Mouse (Mus musculus): ENCODE results near the gene Fam240a. TPM values are rescaled to one million over a fixed set of nuclear protein-coding genes. Genes with fewer than 3 reads are reported as not detected.
A peak's percentile ranks its signal among the peaks of the same experiment; 100 is the strongest.

Fam240a gene
- polyA plus RNA-seq, 1 experiment = not detected

DNA sequence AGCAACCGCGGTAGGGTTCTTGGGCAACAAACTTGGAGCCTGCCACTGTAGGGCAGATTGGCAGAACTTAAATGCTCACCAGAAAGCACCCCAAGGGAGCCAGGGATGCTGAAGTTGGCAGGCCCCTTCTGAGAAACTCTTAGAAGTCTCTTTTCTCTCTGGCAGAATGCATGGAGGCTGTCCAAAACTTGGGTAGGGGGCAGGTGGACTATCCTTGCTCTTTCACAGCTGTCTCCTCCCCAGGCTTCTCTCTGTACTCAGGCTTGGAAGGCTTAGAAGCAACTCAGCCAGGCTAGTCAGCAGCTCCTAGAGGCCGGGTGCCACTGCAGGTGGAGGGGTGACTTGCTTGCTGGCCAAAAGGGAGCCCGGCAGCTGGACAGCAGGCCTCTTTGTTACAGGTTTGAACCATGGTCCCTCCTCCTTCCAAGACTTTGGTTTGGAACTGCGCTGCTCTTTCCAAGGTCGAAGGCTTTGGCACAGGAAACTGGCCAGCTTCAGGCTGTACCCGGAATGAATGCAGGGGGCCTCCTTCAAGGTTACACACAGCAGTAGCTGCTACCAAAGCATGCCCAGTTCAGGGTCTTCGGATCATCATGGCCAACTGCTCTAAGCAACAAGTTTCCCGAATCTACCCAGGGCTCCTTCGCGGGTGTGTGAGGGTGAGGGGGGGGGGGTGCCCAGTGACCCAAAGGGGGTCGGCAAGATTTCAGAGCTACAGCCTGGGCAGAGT lies 37.3 kb downstream of the Fam240a start, which contains the start of gene Als2cl:
Als2cl (plus strand) TSS at position 680 of the 730 bp plus-strand sequence.
- no peak for TF ChIP-seq E2F4 (IDR thresholded peaks at IDR 0.05; ENCODE audit: insufficient read depth)
- TF ChIP-seq MYOG (IDR thresholded peaks at IDR 0.05; ENCODE audit: control insufficient read depth in 1 of 3, insufficient read depth in 1 of 3, insufficient read length in 2 of 3, low read depth in 2 of 3) = no peak
- no peak for TF ChIP-seq POLR2A (IDR thresholded peaks at IDR 0.05; ENCODE audit: insufficient read length, low read depth)
- no peak for TF ChIP-seq SRF (IDR thresholded peaks at IDR 0.05; ENCODE audit: control insufficient read depth, insufficient read length, low read depth)
- TF ChIP-seq TCF12 (IDR thresholded peaks at IDR 0.05; ENCODE audit: insufficient read depth, poor library complexity, severe bottlenecking) = no peak
- no peak for TF ChIP-seq MAX (IDR thresholded peaks at IDR 0.05; ENCODE audit: low read depth)
- TF ChIP-seq POLR2AphosphoS2 (IDR thresholded peaks at IDR 0.05; ENCODE audit: insufficient read length, low read depth) = no peak
- no peak for TF ChIP-seq MYOD1 (IDR thresholded peaks at IDR 0.05; ENCODE audit: control insufficient read depth in 1 of 3, insufficient read length in 2 of 3, low read depth in 2 of 3)
- TF ChIP-seq CEBPB (IDR thresholded peaks at IDR 0.05; ENCODE audit: insufficient read depth, poor library complexity, severe bottlenecking) = no peak
- TF ChIP-seq TCF3 (IDR thresholded peaks at IDR 0.05; ENCODE audit: insufficient read length, low read depth) = no peak
- TF ChIP-seq REST (IDR thresholded peaks at IDR 0.05; ENCODE audit: insufficient read depth, insufficient read length) = no peak
- TF ChIP-seq USF1 (IDR thresholded peaks at IDR 0.05; ENCODE audit: low read depth) = no peak
- Histone ChIP-seq H3ac (ENCODE audit: control insufficient read depth, insufficient read length) (no peak within 1 kb of the TSS), H3K4me3 (no peak within 1 kb of the TSS), H3K79me2 (ENCODE audit: control insufficient read depth, insufficient read depth) (no peaks in the 10 kb centered on the region), H3K36me3 (ENCODE audit: control insufficient read depth, insufficient read depth) (no peaks in the 10 kb centered on the region), H3K4me2 (ENCODE audit: low read depth) (peak within 1 kb of the TSS; percentile 77), H3K27me3 (ENCODE audit: control insufficient read depth, insufficient read depth, insufficient read length) (peaks cover 12% of the 10 kb centered on the region)

DNA sequence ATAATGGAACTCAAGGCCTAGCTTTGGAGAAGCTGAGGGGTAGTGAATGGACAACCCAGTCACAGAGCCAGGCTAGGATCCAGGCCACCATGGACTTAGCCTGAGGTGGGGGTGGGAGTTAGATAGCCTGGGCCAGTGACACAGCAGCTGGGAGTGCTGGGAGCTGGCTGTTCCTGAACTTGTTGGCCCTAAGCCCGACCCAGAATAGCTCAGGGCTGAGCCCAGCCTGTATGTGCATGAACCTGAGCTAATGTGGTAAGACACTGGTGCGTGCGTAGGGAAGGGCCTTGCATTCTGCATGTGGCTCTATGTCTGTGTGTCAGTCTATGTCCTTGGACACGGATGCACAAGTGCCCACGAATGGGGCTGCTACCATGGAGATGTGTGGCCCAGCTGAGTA lies 38.8 kb downstream of the Fam240a start:
- peaks cover 20% of the 10 kb centered on the region for H3K27me3 ChIP-seq (ENCODE audit: control insufficient read depth, insufficient read depth, insufficient read length)
- TF ChIP-seq MYOG (IDR thresholded peaks at IDR 0.05; ENCODE audit: control insufficient read depth in 1 of 3, insufficient read depth in 1 of 3, insufficient read length in 2 of 3, low read depth in 2 of 3) = peak in 2 of 3 experiments; percentile 6 to 64
- no peak for TF ChIP-seq SRF (IDR thresholded peaks at IDR 0.05; ENCODE audit: control insufficient read depth, insufficient read length, low read depth)
- TF ChIP-seq MAX (IDR thresholded peaks at IDR 0.05; ENCODE audit: low read depth) = no peak
- peak in 1 of 3 experiments; percentile 67 for TF ChIP-seq MYOD1 (IDR thresholded peaks at IDR 0.05; ENCODE audit: control insufficient read depth in 1 of 3, insufficient read length in 2 of 3, low read depth in 2 of 3)
- no peak for TF ChIP-seq REST (IDR thresholded peaks at IDR 0.05; ENCODE audit: insufficient read depth, insufficient read length)
- TF ChIP-seq CEBPB (IDR thresholded peaks at IDR 0.05; ENCODE audit: insufficient read depth, poor library complexity, severe bottlenecking) = no peak
- H3K4me3 ChIP-seq = no peak overlapping the region
- H3K4me2 ChIP-seq (ENCODE audit: low read depth) = no peak overlapping the region
- H3K79me2 ChIP-seq (ENCODE audit: control insufficient read depth, insufficient read depth) = no peaks in the 10 kb centered on the region
- no peaks in the 10 kb centered on the region for H3K36me3 ChIP-seq (ENCODE audit: control insufficient read depth, insufficient read depth)
- no peak overlapping the region for H3ac ChIP-seq (ENCODE audit: control insufficient read depth, insufficient read length)

DNA sequence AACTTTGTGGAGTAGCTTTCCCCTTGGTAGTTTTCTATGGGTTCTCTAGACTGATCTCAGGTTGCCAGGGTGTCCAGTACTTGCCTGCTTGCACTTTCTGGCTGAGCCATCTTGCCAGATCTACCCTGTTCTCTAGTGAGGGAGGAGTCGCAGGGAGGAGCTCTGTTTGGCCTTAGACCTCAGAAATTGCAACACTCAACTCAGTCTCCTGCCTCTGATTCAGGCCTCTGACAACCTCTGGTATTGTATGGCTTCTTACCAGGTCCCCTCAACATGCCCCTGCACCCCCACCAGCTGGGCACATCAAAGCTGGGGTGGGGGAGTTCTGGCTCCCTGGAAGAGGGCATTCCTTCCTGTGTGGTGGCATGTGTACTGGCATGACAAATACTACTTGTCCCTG lies 39.3 kb downstream of the Fam240a start:
- no peaks in the 10 kb centered on the region for H3K36me3 ChIP-seq (ENCODE audit: control insufficient read depth, insufficient read depth)
- no peaks in the 10 kb centered on the region for H3K79me2 ChIP-seq (ENCODE audit: control insufficient read depth, insufficient read depth)
- no peak overlapping the region for H3K4me3 ChIP-seq
- peaks cover 22% of the 10 kb centered on the region for H3K27me3 ChIP-seq (ENCODE audit: control insufficient read depth, insufficient read depth, insufficient read length)
- H3ac ChIP-seq (ENCODE audit: control insufficient read depth, insufficient read length) = no peak overlapping the region
- TF ChIP-seq SRF (IDR thresholded peaks at IDR 0.05; ENCODE audit: control insufficient read depth, insufficient read length, low read depth) (no peak), MYOG (IDR thresholded peaks at IDR 0.05; ENCODE audit: control insufficient read depth in 1 of 3, insufficient read depth in 1 of 3, insufficient read length in 2 of 3, low read depth in 2 of 3) (no peak)
- no peak overlapping the region for H3K4me2 ChIP-seq (ENCODE audit: low read depth)

GRCm38 (mm10) chr9:110875288-110875695 lies 41.4 kb downstream of the Fam240a start:
- no peaks in the 10 kb centered on the region for H3K36me3 ChIP-seq (ENCODE audit: control insufficient read depth, insufficient read depth)
- H3K4me2 ChIP-seq (ENCODE audit: low read depth) = no peak overlapping the region
- H3K4me3 ChIP-seq = no peak overlapping the region
- H3K27me3 ChIP-seq (ENCODE audit: control insufficient read depth, insufficient read depth, insufficient read length) = peaks cover 22% of the 10 kb centered on the region
- H3K79me2 ChIP-seq (ENCODE audit: control insufficient read depth, insufficient read depth) = no peaks in the 10 kb centered on the region
- TF ChIP-seq TCF12 (IDR thresholded peaks at IDR 0.05; ENCODE audit: insufficient read depth, poor library complexity, severe bottlenecking) (no peak), REST (IDR thresholded peaks at IDR 0.05; ENCODE audit: insufficient read depth, insufficient read length) (no peak), MYOG (IDR thresholded peaks at IDR 0.05; ENCODE audit: control insufficient read depth in 1 of 3, insufficient read depth in 1 of 3, insufficient read length in 2 of 3, low read depth in 2 of 3) (no peak), SRF (IDR thresholded peaks at IDR 0.05; ENCODE audit: control insufficient read depth, insufficient read length, low read depth) (no peak), TCF3 (IDR thresholded peaks at IDR 0.05; ENCODE audit: insufficient read length, low read depth) (no peak), MYOD1 (IDR thresholded peaks at IDR 0.05; ENCODE audit: control insufficient read depth in 1 of 3, insufficient read length in 2 of 3, low read depth in 2 of 3) (no peak), E2F4 (IDR thresholded peaks at IDR 0.05; ENCODE audit: insufficient read depth) (no peak), MAX (IDR thresholded peaks at IDR 0.05; ENCODE audit: low read depth) (no peak), POLR2AphosphoS2 (IDR thresholded peaks at IDR 0.05; ENCODE audit: insufficient read length, low read depth) (no peak), CEBPB (IDR thresholded peaks at IDR 0.05; ENCODE audit: insufficient read depth, poor library complexity, severe bottlenecking) (no peak), POLR2A (IDR thresholded peaks at IDR 0.05; ENCODE audit: insufficient read length, low read depth) (no peak), USF1 (IDR thresholded peaks at IDR 0.05; ENCODE audit: low read depth) (no peak)
- H3ac ChIP-seq (ENCODE audit: control insufficient read depth, insufficient read length) = no peak overlapping the region

DNA sequence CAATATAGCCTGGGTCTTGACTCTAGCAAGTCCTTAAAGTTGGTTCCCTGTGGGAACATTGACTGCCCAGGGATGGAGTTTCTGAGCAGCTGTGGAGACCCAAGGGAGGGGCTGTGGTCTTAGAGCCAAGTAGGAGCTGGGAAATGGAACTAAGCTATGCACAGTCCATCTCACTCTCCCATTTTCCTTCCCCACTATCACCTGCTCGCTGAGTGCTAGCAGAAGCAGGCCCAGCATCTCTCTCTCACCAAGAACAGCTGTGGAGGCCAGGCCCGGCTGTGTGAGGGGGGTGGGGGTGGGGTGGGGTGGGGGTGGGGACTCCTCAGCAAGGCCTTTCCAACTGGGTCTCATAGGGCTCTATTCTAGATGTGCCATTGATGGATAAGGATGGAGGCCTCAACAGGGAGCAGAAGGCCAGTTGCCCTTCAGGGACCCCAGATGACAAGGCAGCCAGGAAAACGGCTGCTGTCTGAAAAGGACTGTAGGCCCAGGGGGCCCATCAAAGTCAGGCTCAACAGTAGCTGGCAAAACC lies 41.9 kb downstream of the Fam240a start:
- Histone ChIP-seq H3K4me2 (ENCODE audit: low read depth) (no peak overlapping the region), H3ac (ENCODE audit: control insufficient read depth, insufficient read length) (no peak overlapping the region), H3K79me2 (ENCODE audit: control insufficient read depth, insufficient read depth) (no peaks in the 10 kb centered on the region), H3K36me3 (ENCODE audit: control insufficient read depth, insufficient read depth) (no peaks in the 10 kb centered on the region), H3K27me3 (ENCODE audit: control insufficient read depth, insufficient read depth, insufficient read length) (peaks cover 16% of the 10 kb centered on the region), H3K4me3 (no peak overlapping the region)
- TF ChIP-seq MYOG (IDR thresholded peaks at IDR 0.05; ENCODE audit: control insufficient read depth in 1 of 3, insufficient read depth in 1 of 3, insufficient read length in 2 of 3, low read depth in 2 of 3) = peak in 2 of 3 experiments; percentile 26 to 64
- no peak for TF ChIP-seq REST (IDR thresholded peaks at IDR 0.05; ENCODE audit: insufficient read depth, insufficient read length)
- no peak for TF ChIP-seq POLR2A (IDR thresholded peaks at IDR 0.05; ENCODE audit: insufficient read length, low read depth)
- TF ChIP-seq MYOD1 (IDR thresholded peaks at IDR 0.05; ENCODE audit: control insufficient read depth in 1 of 3, insufficient read length in 2 of 3, low read depth in 2 of 3) = peak in 1 of 3 experiments; percentile 57
